Mouse (Mus musculus) ES-Bruce4 (cell line): ENCODE results near the gene Glis1. TPM values are rescaled to one million over a fixed set of nuclear protein-coding genes. Genes with fewer than 3 reads are reported as not detected.

Experiments
- H3K27ac ChIP-seq: 2 replicates; pipeline ENCODE4 v1.5.1; 2012; ENCODE audit warnings: low read length, inconsistent platforms; ENCODE audit not compliant: insufficient read depth
- H3K27me3 ChIP-seq: 2 replicates; pipeline ENCODE4 v1.6.1; 2012; ENCODE audit warnings: mild to moderate bottlenecking, low read length, inconsistent platforms; ENCODE audit not compliant: control insufficient read depth, poor library complexity, insufficient read depth, severe bottlenecking
- H3K36me3 ChIP-seq: 2 replicates; pipeline ENCODE4 v1.6.1; 2012; ENCODE audit warnings: inconsistent platforms, mild to moderate bottlenecking, low read length, moderate library complexity; ENCODE audit not compliant: control insufficient read depth, poor library complexity, insufficient read depth, severe bottlenecking
- H3K4me1 ChIP-seq: one replicate; pipeline ENCODE4 v1.8.1; 2011; ENCODE audit warnings: low read length; ENCODE audit not compliant: control insufficient read depth, insufficient read depth
- H3K4me3 ChIP-seq: 2 replicates; pipeline ENCODE4 v1.5.1; 2011; ENCODE audit warnings: low read depth, mild to moderate bottlenecking, low read length
- H3K9ac ChIP-seq: 2 replicates; pipeline ENCODE4 v1.6.1; 2012; ENCODE audit warnings: low read depth, mild to moderate bottlenecking, inconsistent platforms; ENCODE audit not compliant: poor library complexity, severe bottlenecking
- H3K9me3 ChIP-seq: replicated peaks from 2 replicates; pipeline ENCODE4 v1.6.1; 2012; ENCODE audit warnings: mild to moderate bottlenecking, low read length, inconsistent platforms; ENCODE audit not compliant: control insufficient read depth, poor library complexity, insufficient read depth, severe bottlenecking
- CTCF ChIP-seq: IDR thresholded peaks from one replicate; pipeline ENCODE4 v1.8.1; 2011; ENCODE audit warnings: low read depth, low read length
- EP300 ChIP-seq: IDR thresholded peaks from 2 replicates; pipeline ENCODE4 v1.6.1; 2011; ENCODE audit warnings: low read depth, low read length; ENCODE audit not compliant: insufficient read depth
- POLR2A ChIP-seq: IDR thresholded peaks from one replicate; pipeline ENCODE4 v1.8.1; 2011; ENCODE audit warnings: low read length; ENCODE audit not compliant: insufficient read depth
- polyA plus RNA-seq: library from polyadenylated mRNA; stranded (reverse); fragments of >200 nt; gene quantifications from 2 replicates; pipeline ENCODE4 v1.2.4, GENCODE M21; 2011; ENCODE audit warnings: low read depth; ENCODE audit not compliant: missing spikeins, insufficient read depth, insufficient read length

The Glis1 gene
- polyA plus RNA-seq, 1 experiment = 0.28 TPM

GRCm38 (mm10) chr4:107636099-107636498, 201.7 kb downstream of the Glis1 start:
- no peak overlapping the region for H3K9ac ChIP-seq
- no peaks in the 10 kb centered on the region for H3K4me1 ChIP-seq
- no peaks in the 10 kb centered on the region for H3K27me3 ChIP-seq
- H3K36me3 ChIP-seq = no peaks in the 10 kb centered on the region
- no peak overlapping the region for H3K27ac ChIP-seq
- H3K9me3 ChIP-seq = no peaks in the 10 kb centered on the region
- no peak overlapping the region for H3K4me3 ChIP-seq
- no peak for TF ChIP-seq CTCF
- TF ChIP-seq EP300 = no peak
- no peak for TF ChIP-seq POLR2A

DNA sequence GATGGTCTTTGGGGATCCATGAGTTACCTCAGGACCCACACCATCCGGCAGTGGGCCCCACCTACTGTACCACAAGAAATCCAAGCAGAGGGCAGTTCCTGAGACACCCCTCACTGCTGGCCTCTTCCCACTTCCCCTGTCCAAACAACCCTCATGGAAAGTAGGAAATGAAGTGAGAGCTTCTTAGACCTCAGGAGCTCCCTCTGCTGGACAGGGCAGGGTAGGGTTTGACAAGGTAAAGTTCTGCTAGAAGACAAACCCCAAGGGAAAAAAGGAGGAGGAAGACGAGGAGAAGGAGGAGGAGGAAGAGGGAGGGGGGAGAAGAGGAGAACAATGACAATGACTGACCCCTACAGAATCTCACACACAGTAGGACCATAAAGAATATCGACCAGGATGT, 203.3 kb downstream of the Glis1 start:
- no peak overlapping the region for H3K27ac ChIP-seq
- H3K4me3 ChIP-seq = no peak overlapping the region
- no peaks in the 10 kb centered on the region for H3K27me3 ChIP-seq
- peak; percentile 12 for TF ChIP-seq CTCF
- TF ChIP-seq POLR2A = no peak
- no peak for TF ChIP-seq EP300
- H3K36me3 ChIP-seq = no peaks in the 10 kb centered on the region
- H3K9ac ChIP-seq = no peak overlapping the region
- no peaks in the 10 kb centered on the region for H3K9me3 ChIP-seq
- H3K4me1 ChIP-seq = no peaks in the 10 kb centered on the region

DNA sequence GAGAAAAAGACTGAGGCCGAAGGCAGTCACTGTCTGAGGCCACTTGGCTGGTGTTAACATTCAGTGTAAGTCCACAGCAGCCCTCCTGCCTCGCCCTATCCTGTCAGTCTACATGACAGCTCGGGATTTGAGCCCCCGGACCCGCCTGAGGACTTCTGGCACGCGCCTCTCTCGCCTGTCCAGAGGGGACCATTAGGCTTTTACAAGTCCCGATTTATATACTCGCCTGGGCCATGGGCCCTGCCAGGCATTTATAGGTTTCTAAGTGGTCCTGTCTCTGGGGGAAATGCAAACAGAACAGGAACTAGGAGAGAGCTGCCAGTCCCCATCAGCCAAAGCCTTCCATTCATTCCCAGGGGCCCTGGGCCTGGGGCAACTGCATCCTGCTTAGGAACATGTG, 203.9 kb downstream of the Glis1 start:
- Histone ChIP-seq H3K36me3 (no peaks in the 10 kb centered on the region), H3K4me1 (no peaks in the 10 kb centered on the region), H3K27me3 (no peaks in the 10 kb centered on the region), H3K9me3 (no peaks in the 10 kb centered on the region), H3K4me3 (no peak overlapping the region), H3K9ac (no peak overlapping the region), H3K27ac (no peak overlapping the region)
- TF ChIP-seq EP300 (no peak), CTCF (no peak), POLR2A (no peak)

GRCm38 (mm10) chr4:107641624-107642023, 207.2 kb downstream of the Glis1 start:
- Histone ChIP-seq H3K9me3 (no peaks in the 10 kb centered on the region), H3K9ac (no peak overlapping the region), H3K27me3 (no peaks in the 10 kb centered on the region), H3K4me3 (no peak overlapping the region), H3K36me3 (no peaks in the 10 kb centered on the region), H3K27ac (no peak overlapping the region), H3K4me1 (no peaks in the 10 kb centered on the region)
- TF ChIP-seq CTCF (no peak), POLR2A (no peak), EP300 (no peak)

- Histone ChIP-seq H3K27ac (no peak overlapping the region), H3K9me3 (no peaks in the 10 kb centered on the region), H3K4me3 (no peak overlapping the region), H3K4me1 (no peaks in the 10 kb centered on the region), H3K27me3 (no peaks in the 10 kb centered on the region), H3K9ac (no peak overlapping the region), H3K36me3 (no peaks in the 10 kb centered on the region)
- TF ChIP-seq EP300 (no peak), POLR2A (no peak), CTCF (no peak)
These were observed 214.6 kb downstream of the Glis1 start for GRCm38 (mm10) chr4:107648959-107649485.

DNA sequence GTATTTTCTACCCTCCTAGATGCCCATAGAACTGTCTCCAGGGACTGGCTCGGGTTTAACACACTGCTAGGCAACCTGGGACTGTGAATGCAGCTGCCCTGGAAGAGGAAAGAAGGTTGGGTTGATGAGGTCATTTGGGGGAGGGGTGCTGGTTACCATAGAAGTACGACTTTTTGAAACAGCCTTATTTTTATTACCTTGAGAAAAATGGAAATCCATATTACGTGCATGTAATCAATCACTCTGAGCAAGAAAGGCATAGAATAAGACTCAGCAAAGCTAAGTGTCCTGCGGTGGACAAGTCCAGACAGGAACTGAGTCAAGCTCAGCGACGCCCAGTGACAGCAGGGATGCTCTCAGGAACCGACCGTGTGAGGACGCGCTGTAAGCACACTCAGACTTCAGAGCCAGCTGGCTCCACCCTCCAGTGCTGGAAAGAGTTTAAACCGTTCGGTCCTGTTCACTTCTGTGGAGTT, 216.7 kb downstream of the Glis1 start:
- Histone ChIP-seq H3K4me3 (no peak overlapping the region), H3K27me3 (no peaks in the 10 kb centered on the region), H3K36me3 (no peaks in the 10 kb centered on the region), H3K9me3 (no peaks in the 10 kb centered on the region), H3K9ac (no peak overlapping the region), H3K27ac (no peak overlapping the region), H3K4me1 (no peaks in the 10 kb centered on the region)
- TF ChIP-seq CTCF = no peak
- TF ChIP-seq EP300 = no peak
- no peak for TF ChIP-seq POLR2A
